Mouse (Mus musculus) gastrocnemius, postnatal 4 days (tissue): ENCODE measurements around the gene Susd3. TPM values are rescaled to one million over a fixed set of nuclear protein-coding genes. Genes with fewer than 3 reads are reported as not detected.

Experiments
- DNase-seq, 2 experiments: peaks; one replicate each; pipeline ENCODE4 v3.0.0; 2021 to 2022; ENCODE audit warnings: low spot score in 2 of 2, mixed read lengths in 2 of 2
- total RNA-seq, 2 experiments: library from RNA; stranded (reverse); gene quantifications; 2 replicates each; pipeline ENCODE4 v1.2.3; 2021

Gene Susd3
- total RNA-seq, 2 experiments from 2014 or later = 0.61 to 1.5 TPM

DNA sequence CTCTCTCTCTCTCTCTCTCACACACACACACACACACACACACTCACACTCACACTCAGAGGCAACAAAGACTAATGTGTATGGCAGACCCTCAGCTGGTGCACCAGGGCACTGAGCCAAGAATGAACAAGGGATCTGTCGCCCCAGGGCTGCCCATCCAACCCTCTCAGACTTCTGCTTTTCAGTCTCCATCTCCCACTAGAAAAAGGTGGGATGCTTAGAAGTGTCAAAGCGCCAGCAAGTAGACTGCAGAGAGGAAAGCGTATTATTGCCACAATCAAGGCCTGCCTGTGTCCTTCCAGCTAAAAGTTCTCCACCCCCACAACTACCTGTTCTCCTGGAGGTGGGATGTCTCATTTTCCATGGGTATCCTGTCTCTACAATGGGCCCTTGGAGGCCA lies 34.1 kb downstream of the Susd3 start:
- DNase-seq = no peak

DNA sequence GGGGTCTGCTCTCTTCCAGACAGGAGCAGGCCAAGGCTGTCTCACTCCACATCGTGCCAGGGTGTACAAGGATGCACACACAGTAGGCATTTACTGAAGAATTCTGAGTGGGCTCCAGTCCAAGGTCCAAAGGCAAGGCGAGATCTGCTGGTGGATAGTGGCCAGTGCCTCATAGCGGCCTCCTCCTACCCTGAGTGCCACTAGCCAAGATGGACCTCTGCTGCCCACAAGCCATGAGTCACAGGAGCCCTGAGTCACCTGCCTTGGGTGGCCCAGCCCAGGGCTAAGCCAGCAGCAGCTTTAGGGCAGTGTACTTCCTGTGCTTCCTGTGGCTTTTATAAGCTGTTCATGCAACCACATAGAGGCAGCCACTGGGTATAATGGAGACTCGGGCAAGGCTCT lies 35.0 kb downstream of the Susd3 start:
- no peak for DNase-seq

DNA sequence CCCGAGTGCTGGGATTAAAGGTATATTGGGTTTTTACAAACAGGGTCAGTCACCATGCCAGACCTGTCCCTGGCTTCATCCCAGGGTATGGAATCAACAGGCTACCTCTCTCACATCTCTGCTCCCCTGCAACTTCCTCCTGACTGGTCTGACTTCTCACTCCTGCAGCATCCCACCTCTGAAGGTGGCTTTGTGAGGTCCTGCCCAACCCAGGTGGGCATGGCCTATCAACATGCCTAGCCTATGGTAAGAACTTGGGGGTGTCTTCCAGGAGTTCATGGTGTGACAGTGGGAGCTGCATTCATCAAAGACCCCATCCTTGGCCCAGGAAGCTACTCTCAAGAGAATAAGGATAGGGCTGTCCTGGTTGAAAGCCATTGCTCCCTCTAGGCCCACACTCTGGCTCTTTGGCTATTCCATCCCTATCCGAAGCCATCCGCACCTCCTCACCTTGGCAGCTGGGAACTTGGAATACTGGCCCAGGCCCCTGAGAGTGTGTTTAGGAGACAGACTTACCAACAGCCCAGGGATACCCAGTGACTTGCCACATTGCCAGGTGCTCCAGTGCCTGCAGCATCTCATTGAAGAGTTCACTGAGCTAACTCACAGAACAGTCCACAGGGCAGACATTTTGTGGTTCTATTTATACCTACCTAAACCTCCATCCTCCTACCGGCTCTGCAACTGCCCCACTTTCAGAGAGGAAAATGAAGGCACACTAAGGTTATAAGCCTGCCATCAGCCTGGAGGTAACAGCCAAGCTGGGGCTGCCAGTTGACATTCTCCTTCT lies 35.6 kb downstream of the Susd3 start:
- DNase-seq = no peak

DNA sequence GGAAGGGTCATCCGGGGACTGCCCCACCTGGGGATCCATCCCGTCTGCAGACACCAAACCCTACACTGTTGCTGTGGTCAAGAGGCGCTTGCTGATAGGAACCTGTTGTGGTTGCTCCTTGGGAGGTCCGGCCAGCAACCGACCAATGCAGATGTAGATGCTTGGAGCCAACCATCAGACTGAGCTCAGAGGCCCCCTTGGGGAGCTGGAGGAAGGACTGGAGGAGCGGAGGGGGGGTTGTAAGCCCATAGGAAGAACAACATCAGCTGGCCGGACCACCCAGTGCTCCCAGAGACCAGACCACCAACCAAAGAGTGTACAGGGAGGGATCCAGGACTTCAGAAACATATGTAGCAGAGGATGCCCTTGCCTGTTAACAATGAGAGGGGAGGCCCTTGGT lies 39.2 kb downstream of the Susd3 start:
- DNase-seq = no peak

DNA sequence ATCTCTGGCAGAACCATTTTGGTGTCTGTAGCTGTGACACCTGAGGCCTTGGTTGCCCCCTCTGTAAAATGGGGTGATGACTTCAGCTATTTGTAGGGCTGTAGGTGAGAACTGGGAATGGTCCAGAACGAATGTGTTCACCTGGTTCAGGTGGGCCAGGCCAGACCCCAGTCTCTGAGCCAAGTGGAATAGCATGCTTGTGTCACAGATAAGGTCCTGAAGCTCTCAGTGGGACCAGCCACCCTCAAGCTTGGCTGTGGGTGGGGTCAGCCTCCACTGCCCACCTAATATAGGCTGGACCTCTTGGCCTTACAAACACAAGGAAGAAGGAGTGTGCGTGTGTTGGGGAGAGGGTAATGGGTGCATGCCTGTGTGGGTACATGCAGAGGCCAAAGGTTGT lies 42.2 kb downstream of the Susd3 start:
- no peak for DNase-seq

DNA sequence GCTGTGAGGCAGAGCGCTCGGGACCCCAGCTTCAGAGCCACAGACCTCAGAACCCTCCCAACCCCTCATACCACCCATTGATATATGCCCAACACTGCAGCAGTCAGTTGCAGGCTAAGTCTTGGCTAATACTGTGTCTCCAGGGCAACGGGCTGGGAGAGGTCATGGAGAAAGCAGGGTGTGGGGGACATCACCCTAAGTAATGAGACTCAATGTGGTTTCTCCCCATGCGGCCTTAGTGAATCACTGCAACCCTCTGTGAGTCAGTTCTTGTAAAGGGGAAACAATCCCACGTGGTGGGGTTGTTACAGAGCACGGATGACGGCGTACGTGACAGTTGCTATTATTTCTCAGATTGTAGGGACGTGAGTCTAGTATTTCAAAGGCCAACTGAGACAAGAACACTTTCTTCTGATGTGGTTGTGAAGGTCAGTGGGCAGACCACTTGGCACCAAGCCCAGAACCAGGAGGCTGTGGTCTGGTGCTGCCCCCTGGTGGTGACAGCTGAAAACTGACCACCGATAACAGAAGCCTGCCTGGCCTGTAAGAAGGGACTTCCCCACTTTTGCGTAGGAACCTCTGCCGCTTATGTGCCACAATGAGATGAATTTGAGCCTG lies 43.0 kb downstream of the Susd3 start:
- peak; percentile 74 to 80 for DNase-seq

DNA sequence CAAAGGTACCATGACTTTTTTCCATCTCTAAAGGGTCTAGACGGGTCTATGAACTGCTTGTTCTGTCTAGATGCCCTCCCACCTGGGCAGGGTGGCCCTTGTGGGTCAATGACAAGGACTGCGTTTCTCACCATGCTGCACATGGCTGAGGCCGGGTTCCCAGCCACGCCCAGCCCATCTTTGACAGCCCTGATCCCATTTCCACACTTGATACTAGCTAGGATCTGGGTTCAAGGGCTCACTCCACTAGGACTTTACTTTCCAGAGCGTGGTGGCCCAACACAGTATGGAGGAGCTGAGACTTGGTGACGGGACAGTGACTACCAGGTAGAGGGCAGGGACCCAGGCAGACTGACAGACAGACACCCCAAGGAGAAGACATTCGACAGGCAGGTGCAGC lies 46.0 kb downstream of the Susd3 start:
- DNase-seq = no peak

DNA sequence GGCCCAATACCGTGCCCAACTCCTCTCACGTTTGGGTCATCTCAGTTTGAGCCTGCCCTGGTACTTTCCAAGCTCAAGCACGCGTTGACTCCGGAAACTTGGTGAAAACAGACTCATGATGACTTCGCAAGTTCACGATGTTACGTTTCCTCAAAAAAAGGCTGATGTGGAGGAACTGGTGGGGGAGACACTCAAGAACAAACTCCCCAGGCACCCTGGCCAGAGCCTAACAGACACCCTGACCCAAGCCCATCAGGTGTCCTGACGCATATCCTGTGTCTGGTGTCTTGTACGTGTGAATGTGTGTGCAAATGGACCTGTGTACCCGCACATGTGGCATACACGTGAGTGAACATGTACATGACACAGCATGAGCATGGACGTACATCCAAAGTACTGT lies 47.8 kb downstream of the Susd3 start:
- no peak for DNase-seq

DNA sequence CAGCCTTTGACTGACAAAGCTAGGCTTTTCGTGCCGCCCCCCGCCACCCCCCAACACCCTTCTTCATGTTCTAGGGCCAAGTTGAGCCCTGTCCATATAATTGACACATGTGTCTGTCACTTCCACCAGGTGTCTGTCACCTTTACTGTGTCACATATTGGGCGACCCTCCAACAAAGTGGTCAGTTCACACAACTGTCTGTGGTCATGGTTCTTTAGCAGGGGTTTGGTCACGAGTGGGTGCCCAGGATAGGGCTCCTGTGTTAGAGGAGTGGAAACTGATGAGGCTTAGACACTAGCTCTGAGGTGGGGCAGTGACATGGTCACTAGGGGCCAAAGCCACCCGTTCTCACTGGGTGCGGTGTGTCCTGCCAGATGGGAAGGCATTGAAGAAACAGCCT lies 48.6 kb downstream of the Susd3 start:
- DNase-seq = no peak

DNA sequence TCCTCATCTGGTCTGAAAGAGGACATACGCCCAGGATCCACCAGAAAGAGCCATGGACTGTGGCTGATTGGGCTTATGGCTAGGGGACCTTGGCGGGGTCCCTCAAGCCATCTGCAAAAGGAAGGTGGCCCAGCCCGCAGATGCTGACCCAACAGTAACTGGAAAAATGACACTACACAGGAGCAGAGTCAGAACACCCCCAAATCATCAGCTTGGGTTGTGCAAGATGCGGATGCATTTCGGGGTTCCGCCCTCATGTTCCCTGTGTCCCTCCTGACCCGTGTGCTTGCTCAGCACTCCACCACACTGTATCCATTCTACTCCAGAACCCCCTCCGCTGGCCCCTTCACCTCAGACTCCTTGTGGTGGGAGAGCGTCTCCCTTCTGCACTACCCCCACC lies 49.8 kb downstream of the Susd3 start:
- no peak for DNase-seq

DNA sequence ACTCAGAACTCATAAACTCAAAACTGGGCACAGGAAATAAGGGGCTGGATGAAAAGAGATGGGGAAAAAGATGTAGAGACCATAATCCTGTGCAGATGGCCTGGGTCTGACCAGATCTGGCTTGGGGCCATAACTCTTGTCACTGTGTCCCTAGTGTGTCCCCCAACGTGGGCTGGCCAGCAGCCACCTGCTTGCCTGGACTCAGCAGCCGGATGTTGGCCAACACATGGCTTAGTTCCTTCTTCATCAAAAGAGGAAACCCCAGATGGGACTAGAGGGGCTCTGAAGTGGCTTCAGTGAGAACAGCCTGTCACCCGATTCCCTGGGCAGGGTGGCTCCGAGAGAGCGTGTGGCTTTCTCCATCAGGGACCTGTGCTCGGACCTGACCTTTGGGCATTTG lies 51.7 kb downstream of the Susd3 start:
- DNase-seq = no peak

DNA sequence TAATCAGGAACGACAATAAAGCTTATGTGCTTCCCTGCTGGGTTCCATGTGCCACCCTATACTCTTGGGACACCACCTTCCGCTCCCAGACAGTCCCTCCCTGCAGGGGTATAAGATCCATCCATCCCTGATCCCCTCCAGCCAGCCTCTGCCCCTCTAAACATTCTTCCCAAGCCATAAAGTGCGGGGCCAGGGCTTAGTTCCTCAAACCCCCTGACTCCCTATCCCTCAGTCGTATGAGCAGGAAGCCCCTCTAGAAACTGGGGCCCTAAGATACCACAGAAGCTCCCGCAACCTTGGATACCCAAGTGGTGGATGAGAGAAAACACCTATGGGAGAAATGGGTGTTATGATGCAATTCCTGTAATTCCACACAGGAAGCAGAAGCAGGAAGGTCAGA lies 52.3 kb downstream of the Susd3 start:
- no peak for DNase-seq

DNA sequence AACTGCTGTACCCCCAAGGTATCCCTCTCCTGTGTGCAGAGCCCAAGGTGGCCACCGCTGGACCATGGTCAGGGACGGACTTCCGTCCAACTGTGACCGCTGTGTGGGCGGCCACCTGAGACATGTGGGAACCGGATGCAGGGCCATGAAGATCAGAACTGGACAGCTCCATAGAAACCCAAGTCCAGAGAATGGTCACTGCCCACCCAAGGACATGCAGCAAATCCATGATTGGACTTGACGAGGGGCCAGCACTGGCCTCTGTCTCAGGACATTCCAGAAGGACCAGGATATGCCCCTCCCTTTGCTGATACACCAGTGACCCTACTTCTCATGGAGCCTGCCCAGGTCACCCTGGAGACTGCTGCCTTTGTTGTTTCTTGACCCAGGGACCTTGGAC lies 52.9 kb downstream of the Susd3 start:
- no peak for DNase-seq

DNA sequence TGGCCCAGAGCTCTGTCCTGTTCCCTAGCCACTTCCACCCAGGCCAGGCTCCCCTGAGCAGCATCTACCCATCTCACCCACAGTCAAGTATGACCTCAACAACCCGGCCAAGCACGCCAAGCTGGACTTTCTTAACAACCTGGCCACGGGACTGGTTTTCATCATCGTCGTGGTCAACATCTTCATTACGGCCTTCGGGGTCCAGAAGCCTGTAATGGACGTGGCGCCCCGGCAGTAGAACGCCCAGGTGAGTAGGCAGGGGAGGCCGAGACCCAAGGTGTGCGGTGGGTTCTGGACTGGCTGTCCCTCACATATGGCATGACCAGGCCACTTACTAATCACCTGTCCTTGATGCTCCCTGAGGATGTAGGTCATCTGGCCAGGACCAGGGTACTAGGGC lies 53.7 kb downstream of the Susd3 start:
- DNase-seq = no peak

DNA sequence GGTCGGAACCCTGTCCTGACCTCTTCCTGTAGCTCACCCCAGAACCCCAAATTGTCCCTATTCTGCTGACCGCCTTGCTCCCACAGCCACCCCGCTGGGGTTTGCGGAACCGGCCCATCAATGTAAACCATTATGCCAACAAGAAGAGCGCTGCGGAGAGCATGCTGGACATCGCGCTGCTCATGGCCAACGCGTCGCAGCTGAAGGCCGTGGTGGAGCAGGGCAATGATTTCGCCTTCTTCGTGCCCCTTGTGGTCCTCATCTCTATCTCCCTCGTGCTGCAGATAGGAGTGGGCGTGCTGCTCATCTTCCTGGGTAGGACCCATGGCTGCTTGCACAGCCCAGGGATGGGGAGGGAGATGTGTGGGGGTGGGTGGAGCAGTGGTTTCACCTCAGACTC lies 54.9 kb downstream of the Susd3 start:
- DNase-seq = no peak

DNA sequence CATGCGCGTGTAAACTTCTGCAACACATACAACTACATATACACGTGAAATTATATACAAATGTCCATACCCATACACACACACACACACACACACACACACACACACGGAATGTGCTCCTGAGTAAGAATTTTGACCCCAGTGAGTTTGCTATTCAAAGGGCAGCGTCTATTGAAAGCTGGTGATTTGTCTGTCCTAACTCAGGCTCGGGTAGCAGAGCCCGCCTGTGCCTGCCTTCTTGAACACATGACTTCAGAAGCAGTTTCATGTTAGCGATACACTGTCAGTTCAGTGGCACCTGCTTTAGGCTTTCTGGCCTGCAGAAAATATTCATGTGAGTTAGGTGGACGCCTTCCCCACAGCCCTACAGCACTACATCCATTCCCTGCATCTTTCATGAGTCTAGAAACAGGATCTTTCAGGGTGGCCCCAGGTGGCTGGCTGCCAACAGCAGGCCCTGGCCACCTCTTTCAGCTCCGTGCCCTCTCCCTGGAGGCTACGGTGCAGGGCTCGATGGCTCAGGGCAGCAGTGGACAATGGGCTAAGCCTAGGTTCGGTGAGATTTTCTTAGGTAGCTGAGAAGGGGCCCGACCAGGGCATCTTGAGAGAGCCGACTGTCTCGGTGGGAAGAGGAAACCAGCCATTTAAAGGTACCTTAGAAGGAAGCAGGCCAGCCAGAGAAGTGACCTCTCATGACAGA lies 56.2 kb downstream of the Susd3 start:
- DNase-seq = no peak

DNA sequence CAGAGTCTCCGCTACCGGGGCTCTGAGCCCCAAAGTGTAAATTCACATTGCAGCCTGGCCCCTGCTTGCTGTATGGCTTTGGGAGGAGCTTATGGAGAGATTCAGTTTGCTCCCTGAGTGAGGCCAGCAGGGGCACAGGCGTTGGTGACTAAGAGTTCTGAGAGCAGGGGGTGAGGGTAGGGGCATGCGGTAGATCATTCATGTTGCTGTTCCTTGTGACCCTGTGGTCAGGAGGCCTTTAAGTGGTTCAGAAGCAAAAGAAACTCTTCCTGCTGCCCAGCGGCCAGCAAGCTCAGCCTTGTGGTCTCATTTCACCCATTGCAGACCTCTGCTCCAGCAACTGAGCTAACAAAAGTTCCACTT lies 56.9 kb downstream of the Susd3 start:
- DNase-seq = no peak

DNA sequence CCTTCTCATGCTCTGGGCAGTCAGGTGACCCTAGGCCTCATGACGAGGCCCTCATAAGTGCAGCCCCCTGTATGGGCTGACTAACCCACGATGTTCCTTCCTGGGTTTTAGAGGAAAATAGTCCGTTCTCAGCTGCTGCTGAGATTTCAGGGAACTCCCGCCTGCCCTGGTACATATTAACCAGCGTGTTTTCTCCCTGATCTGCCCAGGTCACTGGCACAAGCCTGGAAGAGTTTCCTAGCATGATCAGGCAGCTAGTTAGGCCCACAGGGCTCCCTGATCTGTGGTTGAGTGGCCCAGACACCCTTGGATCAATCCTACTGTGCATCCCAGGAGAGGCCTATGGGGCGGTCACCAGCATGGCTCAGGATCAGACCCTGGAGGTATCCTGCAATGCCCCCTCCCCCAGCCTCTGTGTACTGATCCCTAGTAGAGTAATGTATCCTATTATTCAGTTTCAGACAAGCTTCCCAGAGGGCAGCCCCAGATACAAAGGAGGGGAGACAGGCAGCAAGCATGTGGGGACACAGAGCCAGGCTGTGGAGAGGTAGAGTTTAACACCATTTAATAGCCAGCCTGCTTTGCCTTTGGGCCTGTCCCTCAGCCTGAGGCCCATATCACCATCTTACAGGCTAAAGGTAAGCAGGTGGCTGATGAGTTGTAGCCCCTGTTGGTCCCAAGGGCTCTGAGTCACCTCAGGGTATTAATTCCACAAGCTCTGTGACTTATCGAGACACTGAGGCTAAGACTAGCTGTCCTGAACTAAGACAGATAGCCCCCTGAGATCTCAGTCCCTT lies 57.4 kb downstream of the Susd3 start:
- no peak for DNase-seq

DNA sequence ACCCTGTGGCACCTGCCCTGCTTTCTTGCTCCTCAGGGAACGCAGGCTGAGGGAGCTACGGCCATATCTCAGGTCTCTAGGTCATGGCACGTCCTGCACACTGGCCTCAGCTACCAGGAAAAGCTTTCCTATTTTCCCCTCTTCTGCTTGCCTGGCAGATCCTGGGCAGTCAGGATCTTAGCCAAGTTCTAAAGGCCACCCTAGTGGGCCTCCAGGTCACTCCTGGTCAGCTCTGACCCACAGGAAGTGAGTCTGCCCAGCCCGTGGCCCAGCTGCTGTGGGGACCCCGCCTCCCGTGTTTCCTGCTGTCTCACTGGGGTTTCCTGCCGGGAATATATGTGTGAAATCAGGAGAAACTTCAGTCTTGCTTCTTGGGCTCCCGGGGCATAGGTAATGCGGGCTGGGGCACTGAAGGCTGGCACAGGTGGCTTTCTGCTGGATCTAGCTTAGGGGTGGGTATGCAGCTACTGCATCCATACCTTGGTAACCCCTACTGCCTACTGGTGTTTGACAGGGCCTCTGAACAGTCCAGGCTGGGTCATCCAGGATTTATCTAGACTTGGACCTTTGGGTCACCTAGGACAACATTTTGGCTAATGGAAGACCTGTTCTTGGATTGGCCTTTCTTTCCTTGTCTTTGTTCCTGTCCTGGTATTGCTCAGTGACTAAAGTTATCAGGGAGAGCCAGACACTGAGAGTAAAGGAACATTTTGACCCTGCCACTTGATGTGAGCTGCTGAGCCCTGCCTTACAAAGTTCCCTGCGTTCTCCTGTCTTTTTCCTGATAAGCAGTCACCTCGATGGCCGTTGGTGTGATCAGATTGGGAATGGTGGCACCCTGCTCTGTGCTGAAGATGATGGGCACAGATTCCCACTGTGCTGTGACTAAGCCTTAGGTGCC lies 58.3 kb downstream of the Susd3 start:
- DNase-seq = no peak

DNA sequence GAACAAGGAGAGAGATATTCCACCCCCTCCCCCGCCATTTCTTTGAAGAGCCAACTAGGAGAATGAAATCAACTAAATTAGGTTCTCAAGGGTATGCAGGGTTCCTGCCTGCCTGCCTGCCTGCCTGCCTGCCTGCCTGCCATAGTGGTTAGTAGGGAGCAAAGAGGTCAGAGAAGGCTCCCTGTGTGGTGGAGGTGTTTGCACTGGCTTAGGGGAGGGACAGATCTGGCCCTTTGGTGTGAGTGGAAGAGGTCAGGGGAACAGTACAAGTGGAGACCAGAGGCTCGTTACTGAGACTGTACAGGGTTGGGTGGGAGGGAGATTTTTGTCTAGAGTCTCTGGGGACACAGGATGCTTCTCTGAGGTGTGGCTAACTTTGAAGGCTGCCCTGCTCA lies 59.5 kb downstream of the Susd3 start:
- DNase-seq = no peak
